8 mouse cellular contexts compared by ENCODE assay signal in the genomic region with DNA sequence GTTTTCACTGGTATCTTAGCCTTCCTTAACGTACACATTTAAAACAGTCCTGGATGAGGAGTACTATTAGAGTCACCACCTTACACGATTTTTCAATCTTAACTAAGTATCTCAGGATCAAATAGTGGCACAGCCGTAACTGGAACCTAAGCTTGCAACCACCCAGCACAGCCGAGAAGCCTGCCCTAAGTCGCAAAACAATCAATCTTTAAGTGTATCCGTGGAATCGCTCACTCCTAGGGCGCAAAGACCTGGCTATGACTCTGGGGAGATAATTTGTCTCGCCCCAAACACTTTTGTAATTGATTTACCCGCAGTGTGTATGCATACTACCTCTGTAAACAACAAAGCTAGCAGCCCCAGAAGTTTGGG.
A peak's percentile ranks its signal among the peaks of the same experiment; 100 is the strongest.
DNase-seq lines count a peak whose midpoint lies in the region; ATAC-seq and TF ChIP-seq lines count a peak whose summit lies in the region.

No protein-coding gene starts in this region.

- H3K9ac ChIP-seq in hindbrain, embryonic 15.5 days = peak overlapping the region; percentile 14; the same call in 1 of the 2 replicates
- peak overlapping the region; percentile 32; the same call in 1 of the 2 replicates for H3K9ac ChIP-seq in midbrain, embryonic 14.5 days (replicated peaks; ENCODE audit: low read length)

- ATAC-seq in hindbrain, embryonic 15.5 days (ENCODE audit: low FRiP score, low read depth) = no peak; the same call in 1 of the 2 replicates
- ATAC-seq in midbrain, embryonic 14.5 days (ENCODE audit: low FRiP score, low TSS enrichment) = no peak

- TF ChIP-seq POLR2A in kidney, adult 2 months (IDR thresholded peaks at IDR 0.05; ENCODE audit: low read depth, low read length) = no peak
- no peak for TF ChIP-seq POLR2A in bone marrow macrophage, adult 2 months (IDR thresholded peaks at IDR 0.05; ENCODE audit: borderline replicate concordance, low read depth, low read length)

- no peak for TF ChIP-seq CTCF in kidney, adult 2 months (conservative IDR thresholded peaks at IDR 0.05; ENCODE audit: insufficient read depth, insufficient read length, low read depth, low read length)
- no peak for TF ChIP-seq CTCF in bone marrow macrophage, adult 2 months (IDR thresholded peaks at IDR 0.05; ENCODE audit: low read depth, low read length)

- no peak overlapping the region for H3K27ac ChIP-seq in kidney, adult 2 months (ENCODE audit: insufficient read depth, low read depth, low read length)
- H3K27ac ChIP-seq in bone marrow macrophage, adult 2 months (ENCODE audit: insufficient read depth, low read depth, low read length) = no peak overlapping the region
- no peak overlapping the region for H3K27ac ChIP-seq in hindbrain, embryonic 15.5 days (replicated peaks)
- H3K27ac ChIP-seq in midbrain, embryonic 14.5 days (replicated peaks; ENCODE audit: low read depth, low read length) = no peak overlapping the region

- peak overlapping the region; percentile 63 for H3K4me2 ChIP-seq in hindbrain, embryonic 15.5 days
- peak overlapping the region; percentile 58 for H3K4me2 ChIP-seq in midbrain, embryonic 14.5 days (ENCODE audit: low read length)

- peak overlapping the region; percentile 19 for H3K4me3 ChIP-seq in kidney, adult 2 months (ENCODE audit: insufficient read depth, low read depth, low read length)
- H3K4me3 ChIP-seq in bone marrow macrophage, adult 2 months (ENCODE audit: insufficient read depth, low read length) = peak overlapping the region; percentile 62
- H3K4me3 ChIP-seq in hindbrain, embryonic 15.5 days = peak overlapping the region; percentile 63
- peak overlapping the region; percentile 81 for H3K4me3 ChIP-seq in midbrain, embryonic 14.5 days (replicated peaks; ENCODE audit: low read depth, low read length)

- H3K27me3 ChIP-seq in kidney, adult 2 months (replicated peaks; ENCODE audit: control insufficient read depth, insufficient read depth, low read length) = no peaks in the 10 kb centered on the region
- H3K27me3 ChIP-seq in hindbrain, embryonic 15.5 days = no peaks in the 10 kb centered on the region
- no peaks in the 10 kb centered on the region for H3K27me3 ChIP-seq in midbrain, embryonic 14.5 days (ENCODE audit: control insufficient read depth, insufficient read depth, low read length)

- 5% methylated on average over 10 of the region's 10 CpGs for WGBS in kidney, adult 2 months
- WGBS in hindbrain, embryonic 15.5 days = 5% methylated on average over 10 of the region's 10 CpGs
- 6% methylated on average over 10 of the region's 10 CpGs for WGBS in midbrain, embryonic 14.5 days

- H3K4me1 ChIP-seq in kidney, adult 2 months (ENCODE audit: control insufficient read depth, insufficient read depth, low read length) = peaks cover 3% of the 10 kb centered on the region
- H3K4me1 ChIP-seq in bone marrow macrophage, adult 2 months (ENCODE audit: control insufficient read depth, insufficient read depth, low read length) = peaks cover 16% of the 10 kb centered on the region
- peaks cover 28% of the 10 kb centered on the region for H3K4me1 ChIP-seq in hindbrain, embryonic 15.5 days (replicated peaks)
- H3K4me1 ChIP-seq in midbrain, embryonic 14.5 days (ENCODE audit: control insufficient read depth, insufficient read depth, low read length) = peaks cover 18% of the 10 kb centered on the region

- DNase-seq in kidney, adult 2 months = no peak
- no peak for DNase-seq in kidney, adult 11 months
- no peak for DNase-seq in midbrain, embryonic 14.5 days
- DNase-seq in adipocyte (ENCODE audit: low spot score) = no peak
- DNase-seq in urinary bladder, postnatal 14 days (ENCODE audit: low spot score) = no peak
- DNase-seq in retina, postnatal 1 day = no peak

- no peaks in the 10 kb centered on the region for H3K36me3 ChIP-seq in kidney, adult 2 months (ENCODE audit: control insufficient read depth, insufficient read depth, low read length)
- H3K36me3 ChIP-seq in hindbrain, embryonic 15.5 days = 0 out of 2 replicates have a peak, but pooled peaks cover 6% of the 10 kb centered on the region
- H3K36me3 ChIP-seq in midbrain, embryonic 14.5 days (ENCODE audit: control insufficient read depth, insufficient read depth, low read length) = 0 out of 2 replicates have a peak, but pooled peaks cover 2% of the 10 kb centered on the region

- H3K9me3 ChIP-seq in hindbrain, embryonic 15.5 days = no peaks in the 10 kb centered on the region
- no peaks in the 10 kb centered on the region for H3K9me3 ChIP-seq in midbrain, embryonic 14.5 days (ENCODE audit: control insufficient read depth, low read length)

Comparison
In these comparisons a context has a peak if more than half of its experiments do, and no peak if none do; other contexts are left out.
1. H3K4me3 ChIP-seq: peak in every context shown above with its lines; median percentile 81 in midbrain, embryonic 14.5 days; 63 in hindbrain, embryonic 15.5 days; 62 in bone marrow macrophage, adult 2 months; 19 in kidney, adult 2 months.